Mouse (Mus musculus) neural tube, embryonic 13.5 days (tissue): ENCODE data around the gene Olfr96. TPM values are rescaled to one million over a fixed set of nuclear protein-coding genes. Genes with fewer than 3 reads are reported as not detected.
"Not testable (repeated sequence)": the region's sequence is repeated elsewhere in the genome, so short reads cannot be mapped to it uniquely, and the experiment has no call there.

Experiments
- ATAC-seq: fragments of 200-750 bp; cut with Nextera tagmentation; 2 replicates; pipeline ENCODE4 v1.8.0; 2017; ENCODE audit warnings: low read depth, mild to moderate bottlenecking, moderate TSS enrichment, moderate library complexity
- H3K27ac ChIP-seq: fragments of 300-500 bp; sonication (generic); replicated peaks from 2 replicates; pipeline ENCODE4 v1.5.1; 2015; ENCODE audit warnings: moderate library complexity, mild to moderate bottlenecking, inconsistent platforms
- H3K27me3 ChIP-seq: fragments of 300-500 bp; sonication (generic); 2 replicates; pipeline ENCODE4 v1.6.1; 2015; ENCODE audit warnings: mild to moderate bottlenecking, inconsistent platforms
- H3K36me3 ChIP-seq: fragments of 300-500 bp; sonication (generic); 2 replicates; pipeline ENCODE4 v1.6.1; 2015; ENCODE audit warnings: mild to moderate bottlenecking, inconsistent platforms
- H3K4me1 ChIP-seq: fragments of 300-500 bp; sonication (generic); replicated peaks from 2 replicates; pipeline ENCODE4 v1.6.1; 2015; ENCODE audit warnings: inconsistent platforms
- H3K4me2 ChIP-seq: fragments of 300-500 bp; sonication (generic); 2 replicates; pipeline ENCODE4 v1.6.1; 2015; ENCODE audit warnings: inconsistent platforms, mild to moderate bottlenecking, moderate library complexity
- H3K4me3 ChIP-seq: fragments of 300-500 bp; sonication (generic); 2 replicates; pipeline ENCODE4 v1.5.1; 2015; ENCODE audit warnings: mild to moderate bottlenecking, inconsistent platforms
- H3K9ac ChIP-seq: fragments of 300-500 bp; sonication (generic); 2 replicates; pipeline ENCODE4 v1.6.1; 2015; ENCODE audit warnings: moderate library complexity, mild to moderate bottlenecking, inconsistent platforms
- H3K9me3 ChIP-seq: fragments of 300-500 bp; sonication (generic); 2 replicates; pipeline ENCODE4 v1.6.1; 2016; ENCODE audit warnings: inconsistent platforms
- WGBS: fragments of 180-500 bp; shearing (Covaris S2); methylation state at CpG from one replicate; pipeline ENCODE4 v1.1.7; 2015; 5-methylcytosine and 5-hydroxymethylcytosine counted together
- polyA plus RNA-seq: library from polyadenylated mRNA; unstranded; fragments of >200 nt; fragmentation: Nextera tagmentation; extraction: Ambion mirVana; gene quantifications from 2 replicates; pipeline ENCODE4 v1.2.1, GENCODE M21; 2015

Olfr96 gene
- polyA plus RNA-seq, 1 experiment from 2014 or later: not detected

GRCm38 (mm10) chr17:37213018-37213417 lies 6.9 kb upstream of the Olfr96 start, which contains the start of gene Olfr95:
TSS of gene Olfr95 (minus strand) at chr17:37213118.
- no peaks in the 10 kb centered on the region for H3K36me3 ChIP-seq
- no peak within 1 kb of the TSS for H3K4me2 ChIP-seq
- no peak for ATAC-seq
- peaks cover 23% of the 10 kb centered on the region for H3K27me3 ChIP-seq
- H3K4me3 ChIP-seq: no peak within 1 kb of the TSS
- 79% methylated on average over 3 of the region's 3 CpGs for WGBS
- H3K9me3 ChIP-seq: peaks cover 8% of the 10 kb centered on the region
- H3K4me1 ChIP-seq: peaks cover 5% of the 10 kb centered on the region; the same call in 1 of the 2 replicates
- no peak within 1 kb of the TSS for H3K9ac ChIP-seq
- no peak within 1 kb of the TSS for H3K27ac ChIP-seq

GRCm38 (mm10) chr17:37218486-37218885 lies 1.5 kb upstream of the Olfr96 start:
- ATAC-seq: no peak
- Histone ChIP-seq H3K4me3 (no peak overlapping the region), H3K36me3 (no peaks in the 10 kb centered on the region), H3K4me1 (no peaks in the 10 kb centered on the region), H3K4me2 (no peak overlapping the region), H3K27me3 (no peaks in the 10 kb centered on the region; the same call in 1 of the 2 replicates), H3K9me3 (peaks cover 9% of the 10 kb centered on the region), H3K27ac (no peak overlapping the region), H3K9ac (no peak overlapping the region)
- WGBS: 83% methylated on average over 3 of the region's 3 CpGs

- no peaks in the 10 kb centered on the region for H3K27me3 ChIP-seq
- ATAC-seq: no peak
- peaks cover 9% of the 10 kb centered on the region for H3K9me3 ChIP-seq
- H3K27ac ChIP-seq: no peak overlapping the region
- H3K36me3 ChIP-seq: no peaks in the 10 kb centered on the region
- H3K4me1 ChIP-seq: no peaks in the 10 kb centered on the region
- H3K4me3 ChIP-seq: no peak overlapping the region
- 23% methylated on average over 1 of the region's 1 CpGs for WGBS
- H3K9ac ChIP-seq: no peak overlapping the region
- no peak overlapping the region for H3K4me2 ChIP-seq
Observed at GRCm38 (mm10) chr17:37221879-37222278, 1.9 kb downstream of the Olfr96 start.

- H3K9me3 ChIP-seq, H3K4me2 ChIP-seq, H3K36me3 ChIP-seq, H3K27ac ChIP-seq, H3K27me3 ChIP-seq, H3K4me3 ChIP-seq, H3K9ac ChIP-seq, ATAC-seq, H3K4me1 ChIP-seq: not testable (repeated sequence)
- WGBS: 91% methylated on average over 2 of the region's 2 CpGs
Observed at GRCm38 (mm10) chr17:37237230-37237629, 17.3 kb downstream of the Olfr96 start, which contains the start of gene Olfr97. TSS of gene Olfr97 (minus strand) at chr17:37237330.

GRCm38 (mm10) chr17:37242198-37242597 lies 22.3 kb downstream of the Olfr96 start:
- Histone ChIP-seq H3K4me2 (no peak overlapping the region), H3K4me3 (no peak overlapping the region), H3K27ac (no peak overlapping the region)

GRCm38 (mm10) chr17:37246715-37247114 lies 26.8 kb downstream of the Olfr96 start:
- H3K9me3 ChIP-seq: no peaks in the 10 kb centered on the region
- no peaks in the 10 kb centered on the region for H3K4me1 ChIP-seq
- no peak overlapping the region for H3K9ac ChIP-seq
- no peak overlapping the region for H3K27ac ChIP-seq
- H3K27me3 ChIP-seq: no peaks in the 10 kb centered on the region
- 36% methylated on average over 5 of the region's 5 CpGs for WGBS
- H3K4me2 ChIP-seq: no peak overlapping the region
- no peak for ATAC-seq
- no peaks in the 10 kb centered on the region for H3K36me3 ChIP-seq
- no peak overlapping the region for H3K4me3 ChIP-seq

More at GRCm38 (mm10) chr17:37242198-37242597, 22.3 kb downstream of the Olfr96 start:
- 0 out of 2 replicates have a peak, but pooled peaks cover 7% of the 10 kb centered on the region for H3K9me3 ChIP-seq
- H3K36me3 ChIP-seq: no peaks in the 10 kb centered on the region
- no peaks in the 10 kb centered on the region for H3K4me1 ChIP-seq
- H3K27me3 ChIP-seq: no peaks in the 10 kb centered on the region
- WGBS: 56% methylated on average over 3 of the region's 3 CpGs
- ATAC-seq: no peak
- H3K9ac ChIP-seq: no peak overlapping the region

- Histone ChIP-seq H3K9ac (no peak overlapping the region), H3K4me2 (no peak overlapping the region), H3K4me3 (no peak overlapping the region), H3K9me3 (no peaks in the 10 kb centered on the region), H3K27me3 (no peaks in the 10 kb centered on the region), H3K36me3 (no peaks in the 10 kb centered on the region), H3K4me1 (no peaks in the 10 kb centered on the region), H3K27ac (no peak overlapping the region)
- ATAC-seq: no peak
Observed at GRCm38 (mm10) chr17:37249460-37249859, 29.5 kb downstream of the Olfr96 start.

- H3K9ac ChIP-seq: no peak overlapping the region
- WGBS: 15% methylated on average over 1 of the region's 1 CpGs
- no peak overlapping the region for H3K4me3 ChIP-seq
- no peak overlapping the region for H3K4me2 ChIP-seq
- H3K27me3 ChIP-seq: no peaks in the 10 kb centered on the region
- no peaks in the 10 kb centered on the region for H3K36me3 ChIP-seq
- H3K9me3 ChIP-seq: no peaks in the 10 kb centered on the region
- H3K27ac ChIP-seq: no peak overlapping the region
- H3K4me1 ChIP-seq: no peaks in the 10 kb centered on the region
- no peak for ATAC-seq
Observed at GRCm38 (mm10) chr17:37250544-37250943, 30.6 kb downstream of the Olfr96 start.

- no peak within 1 kb of the TSS for H3K27ac ChIP-seq
- no peak within 1 kb of the TSS for H3K9ac ChIP-seq
- H3K4me2 ChIP-seq: no peak within 1 kb of the TSS
- no peaks in the 10 kb centered on the region for H3K27me3 ChIP-seq
- 81% methylated on average over 1 of the region's 1 CpGs for WGBS
- no peaks in the 10 kb centered on the region for H3K9me3 ChIP-seq
- H3K4me1 ChIP-seq: no peaks in the 10 kb centered on the region
- H3K36me3 ChIP-seq: no peaks in the 10 kb centered on the region
- no peak for ATAC-seq
- H3K4me3 ChIP-seq: no peak within 1 kb of the TSS
Observed at GRCm38 (mm10) chr17:37263626-37264025, 43.7 kb downstream of the Olfr96 start, which contains the start of gene Olfr98. TSS of gene Olfr98 (minus strand) at chr17:37263749.

GRCm38 (mm10) chr17:37270058-37270701 lies 50.2 kb downstream of the Olfr96 start, which contains the start of gene H2-M3:
TSS of gene H2-M3 (plus strand) at chr17:37270220.
- Histone ChIP-seq H3K27ac (no peak within 1 kb of the TSS), H3K27me3 (peaks cover 6% of the 10 kb centered on the region; the same call in 1 of the 2 replicates), H3K4me2 (peak within 1 kb of the TSS; percentile 80), H3K9me3 (no peaks in the 10 kb centered on the region), H3K36me3 (no peaks in the 10 kb centered on the region), H3K9ac (peak within 1 kb of the TSS; percentile 61), H3K4me1 (peaks cover 6% of the 10 kb centered on the region), H3K4me3 (peak within 1 kb of the TSS; percentile 47)
- 5% methylated on average over 26 of the region's 26 CpGs for WGBS
- peak; percentile 98 for ATAC-seq

GRCm38 (mm10) chr17:37270702-37271092 lies 50.8 kb downstream of the Olfr96 start:
- Histone ChIP-seq H3K9me3 (no peaks in the 10 kb centered on the region), H3K4me1 (peaks cover 6% of the 10 kb centered on the region), H3K4me3 (peak overlapping the region; percentile 47), H3K27ac (no peak overlapping the region), H3K36me3 (no peaks in the 10 kb centered on the region), H3K9ac (peak overlapping the region; percentile 61), H3K4me2 (peak overlapping the region; percentile 80), H3K27me3 (peaks cover 6% of the 10 kb centered on the region; the same call in 1 of the 2 replicates)
- WGBS: 74% methylated on average over 8 of the region's 8 CpGs
- ATAC-seq: no peak; the same call in 1 of the 2 replicates

GRCm38 (mm10) chr17:37275626-37276248 lies 55.8 kb downstream of the Olfr96 start:
- Histone ChIP-seq H3K4me3 (no peak overlapping the region), H3K27me3 (peaks cover 4% of the 10 kb centered on the region; the same call in 1 of the 2 replicates), H3K4me2 (no peak overlapping the region), H3K27ac (no peak overlapping the region), H3K36me3 (no peaks in the 10 kb centered on the region), H3K9ac (no peak overlapping the region), H3K9me3 (no peaks in the 10 kb centered on the region), H3K4me1 (peaks cover under 1% of the 10 kb centered on the region)
- ATAC-seq: no peak
- WGBS: 78% methylated on average over 2 of the region's 2 CpGs
